Mouse (Mus musculus) liver (tissue): ENCODE data around the gene Slco3a1.

Source experiments
- DNase-seq: peaks from one replicate; pipeline ENCODE4 v3.0.0-alpha.2; 2020; ENCODE audit warnings: mixed read lengths

Gene Slco3a1

GRCm38 (mm10) chr7:74376397-74377044 lies 178.1 kb downstream of the Slco3a1 start:
- DNase-seq = no peak

GRCm38 (mm10) chr7:74375174-74375957 lies 179.2 kb downstream of the Slco3a1 start:
- no peak for DNase-seq

GRCm38 (mm10) chr7:74373056-74373455 lies 181.5 kb downstream of the Slco3a1 start:
- no peak for DNase-seq

GRCm38 (mm10) chr7:74372141-74372582 lies 182.4 kb downstream of the Slco3a1 start:
- DNase-seq = no peak

GRCm38 (mm10) chr7:74371656-74372055 lies 182.9 kb downstream of the Slco3a1 start:
- DNase-seq = no peak

- DNase-seq = no peak
These were observed 183.4 kb downstream of the Slco3a1 start for GRCm38 (mm10) chr7:74371208-74371607.

GRCm38 (mm10) chr7:74369657-74370056 lies 184.9 kb downstream of the Slco3a1 start:
- DNase-seq = peak; percentile 16

- no peak for DNase-seq
These were observed 186.2 kb downstream of the Slco3a1 start for GRCm38 (mm10) chr7:74368256-74368980.

GRCm38 (mm10) chr7:74367350-74367749 lies 187.2 kb downstream of the Slco3a1 start:
- peak; percentile 9 for DNase-seq

GRCm38 (mm10) chr7:74365623-74366022 lies 189.0 kb downstream of the Slco3a1 start:
- DNase-seq = no peak

GRCm38 (mm10) chr7:74364956-74365355 lies 189.6 kb downstream of the Slco3a1 start:
- DNase-seq = no peak

GRCm38 (mm10) chr7:74363440-74363839 lies 191.1 kb downstream of the Slco3a1 start:
- DNase-seq = peak; percentile 11

GRCm38 (mm10) chr7:74361677-74362076 lies 192.9 kb downstream of the Slco3a1 start:
- DNase-seq = no peak

GRCm38 (mm10) chr7:74357027-74357426 lies 197.6 kb downstream of the Slco3a1 start:
- no peak for DNase-seq

- DNase-seq = no peak
These were observed 199.9 kb downstream of the Slco3a1 start for GRCm38 (mm10) chr7:74354527-74355256.

- DNase-seq = no peak
These were observed 200.7 kb downstream of the Slco3a1 start for GRCm38 (mm10) chr7:74353707-74354468.

GRCm38 (mm10) chr7:74353240-74353639 lies 201.3 kb downstream of the Slco3a1 start:
- no peak for DNase-seq

GRCm38 (mm10) chr7:74348318-74348890 lies 206.2 kb downstream of the Slco3a1 start:
- DNase-seq = no peak

GRCm38 (mm10) chr7:74347026-74347425 lies 207.6 kb downstream of the Slco3a1 start:
- DNase-seq = no peak

- DNase-seq = no peak
These were observed 208.1 kb downstream of the Slco3a1 start for GRCm38 (mm10) chr7:74346451-74346850.

GRCm38 (mm10) chr7:74341149-74341805 lies 213.3 kb downstream of the Slco3a1 start:
- DNase-seq = no peak
